Mouse (Mus musculus): ENCODE results near the gene Inf2.

GRCm38 (mm10) chr12:112651778-112652439 lies 63.3 kb downstream of the Inf2 start:
- no peak for TF ChIP-seq POLR2A (IDR thresholded peaks at IDR 0.05; ENCODE audit: low read depth, low read length)
- no peak for TF ChIP-seq CTCF (IDR thresholded peaks at IDR 0.05; ENCODE audit: extremely low read depth, insufficient read depth, insufficient read length, insufficient replicate concordance)
